In genomic region chr13:59988393-59988965, GRCm38 (mm10) we compare ENCODE assay signal across 23 mouse cellular contexts.
DNase-seq lines count a peak whose midpoint lies in the region; ATAC-seq lines count a peak whose summit lies in the region.
"Had no signal": no experiment of that assay in that cellular context is flagged by ENCODE, and none has a peak within 500 bp of the region (broad histone marks: within the 10 kb centered on the region; RNA-seq: fewer than 3 reads in every experiment).

No protein-coding gene starts in this region.

- peaks cover 3% of the 10 kb centered on the region; the same call in 1 of the 2 replicates for H3K9me3 ChIP-seq in intestine, embryonic 14.5 days (ENCODE audit: control insufficient read depth, low read length)
- no peaks in the 10 kb centered on the region for H3K9me3 ChIP-seq in intestine, embryonic 15.5 days
- no peaks in the 10 kb centered on the region for H3K9me3 ChIP-seq in embryonic facial prominence, embryonic 10.5 days
- no peaks in the 10 kb centered on the region; the same call in 1 of the 2 replicates for H3K9me3 ChIP-seq in embryonic facial prominence, embryonic 15.5 days (replicated peaks)
- H3K9me3 ChIP-seq in limb, embryonic 13.5 days = peaks cover 6% of the 10 kb centered on the region; the same call in 1 of the 2 replicates
- H3K9me3 ChIP-seq: embryonic facial prominence, embryonic 13.5 days; forebrain, embryonic 15.5 days; heart, embryonic 10.5 days; hindbrain, embryonic 12.5 days; hindbrain, embryonic 15.5 days had no signal

- DNase-seq in intestine, embryonic 14.5 days (ENCODE audit: low spot score) = peak; percentile 48
- no peak for DNase-seq in embryonic facial prominence, embryonic 10.5 days (ENCODE audit: low spot score)
- no peak for DNase-seq in left cerebral cortex, postnatal 4 days
- DNase-seq in embryo, embryonic 11 days = no peak
- DNase-seq: adrenal gland, adult 8-10 months; adrenal gland, postnatal 25 days; cerebellum, adult 11-12 months; cerebellum, adult 8-10 months; cerebellum, postnatal 10 days; gastrocnemius, postnatal 25 days; heart, adult 2 months; heart, postnatal 14 days had no signal

- intact Hi-C loops in left cerebral cortex, postnatal 4 days (cut with DNase I) = no loop called here

- no peak overlapping the region for H3K9ac ChIP-seq in intestine, embryonic 14.5 days (ENCODE audit: low read length)
- no peak overlapping the region for H3K9ac ChIP-seq in intestine, embryonic 15.5 days
- no peak overlapping the region for H3K9ac ChIP-seq in embryonic facial prominence, embryonic 15.5 days
- no peak overlapping the region for H3K9ac ChIP-seq in limb, embryonic 13.5 days
- H3K9ac ChIP-seq: embryonic facial prominence, embryonic 13.5 days; forebrain, embryonic 15.5 days; heart, embryonic 13.5 days; hindbrain, embryonic 12.5 days; hindbrain, embryonic 15.5 days had no signal

- no peaks in the 10 kb centered on the region for H3K36me3 ChIP-seq in intestine, embryonic 14.5 days (ENCODE audit: control insufficient read depth, insufficient read depth, low read length)
- H3K36me3 ChIP-seq in intestine, embryonic 15.5 days = no peaks in the 10 kb centered on the region
- H3K36me3 ChIP-seq in embryonic facial prominence, embryonic 10.5 days (replicated peaks) = no peaks in the 10 kb centered on the region
- no peaks in the 10 kb centered on the region for H3K36me3 ChIP-seq in embryonic facial prominence, embryonic 15.5 days
- no peaks in the 10 kb centered on the region for H3K36me3 ChIP-seq in limb, embryonic 13.5 days
- H3K36me3 ChIP-seq: embryonic facial prominence, embryonic 13.5 days; forebrain, embryonic 15.5 days; heart, embryonic 10.5 days; heart, embryonic 13.5 days; hindbrain, embryonic 12.5 days; hindbrain, embryonic 15.5 days had no signal

- 0 out of 2 replicates have a peak, but pooled peaks cover 7% of the 10 kb centered on the region for H3K4me1 ChIP-seq in intestine, embryonic 14.5 days (replicated peaks; ENCODE audit: control insufficient read depth, insufficient read depth, low read length)
- H3K4me1 ChIP-seq in intestine, embryonic 15.5 days (replicated peaks) = no peaks in the 10 kb centered on the region
- peaks cover 46% of the 10 kb centered on the region for H3K4me1 ChIP-seq in embryonic facial prominence, embryonic 10.5 days
- H3K4me1 ChIP-seq in embryonic facial prominence, embryonic 15.5 days = peaks cover 23% of the 10 kb centered on the region
- peaks cover 56% of the 10 kb centered on the region for H3K4me1 ChIP-seq in limb, embryonic 13.5 days
- H3K4me1 ChIP-seq: hindbrain, embryonic 15.5 days had no signal

- no peak overlapping the region for H3K4me2 ChIP-seq in intestine, embryonic 14.5 days (ENCODE audit: low read length)
- H3K4me2 ChIP-seq in intestine, embryonic 15.5 days (replicated peaks) = no peak overlapping the region
- H3K4me2 ChIP-seq in embryonic facial prominence, embryonic 15.5 days (replicated peaks) = no peak overlapping the region
- no peak overlapping the region for H3K4me2 ChIP-seq in limb, embryonic 13.5 days (replicated peaks)
- H3K4me2 ChIP-seq: embryonic facial prominence, embryonic 13.5 days; forebrain, embryonic 15.5 days; heart, embryonic 13.5 days; hindbrain, embryonic 12.5 days; hindbrain, embryonic 15.5 days had no signal

- H3K27me3 ChIP-seq in intestine, embryonic 14.5 days (replicated peaks; ENCODE audit: control insufficient read depth, insufficient read depth, low read length) = no peaks in the 10 kb centered on the region
- no peaks in the 10 kb centered on the region for H3K27me3 ChIP-seq in intestine, embryonic 15.5 days (replicated peaks)
- no peaks in the 10 kb centered on the region for H3K27me3 ChIP-seq in embryonic facial prominence, embryonic 10.5 days (replicated peaks; ENCODE audit: low read depth, poor library complexity, severe bottlenecking)
- H3K27me3 ChIP-seq in embryonic facial prominence, embryonic 15.5 days = no peaks in the 10 kb centered on the region
- no peaks in the 10 kb centered on the region for H3K27me3 ChIP-seq in limb, embryonic 13.5 days
- H3K27me3 ChIP-seq: embryonic facial prominence, embryonic 13.5 days; forebrain, embryonic 15.5 days; heart, embryonic 13.5 days; hindbrain, embryonic 12.5 days; hindbrain, embryonic 15.5 days had no signal

- WGBS in intestine, embryonic 14.5 days = 74% methylated on average over 7 of the region's 7 CpGs
- 81% methylated on average over 7 of the region's 7 CpGs for WGBS in intestine, embryonic 15.5 days
- 83% methylated on average over 7 of the region's 7 CpGs for WGBS in embryonic facial prominence, embryonic 10.5 days
- WGBS in embryonic facial prominence, embryonic 15.5 days = 63% methylated on average over 7 of the region's 7 CpGs
- 41% methylated on average over 7 of the region's 7 CpGs for WGBS in limb, embryonic 13.5 days

- no peak overlapping the region for H3K4me3 ChIP-seq in intestine, embryonic 14.5 days (ENCODE audit: low read depth, low read length)
- H3K4me3 ChIP-seq in intestine, embryonic 15.5 days (replicated peaks) = no peak overlapping the region
- no peak overlapping the region for H3K4me3 ChIP-seq in embryonic facial prominence, embryonic 10.5 days
- no peak overlapping the region for H3K4me3 ChIP-seq in embryonic facial prominence, embryonic 15.5 days (replicated peaks)
- H3K4me3 ChIP-seq in limb, embryonic 13.5 days = no peak overlapping the region
- H3K4me3 ChIP-seq: embryonic facial prominence, embryonic 13.5 days; forebrain, embryonic 15.5 days; heart, adult 2 months; heart, embryonic 10.5 days; heart, embryonic 13.5 days; hindbrain, embryonic 12.5 days; hindbrain, embryonic 15.5 days had no signal

- no peak overlapping the region for H3K27ac ChIP-seq in intestine, embryonic 14.5 days (ENCODE audit: low read depth)
- no peak overlapping the region for H3K27ac ChIP-seq in intestine, embryonic 15.5 days
- H3K27ac ChIP-seq in embryonic facial prominence, embryonic 10.5 days (replicated peaks) = 0 out of 2 replicates have a peak overlapping the region, but pooled peaks have one; percentile 21
- H3K27ac ChIP-seq in embryonic facial prominence, embryonic 15.5 days (replicated peaks) = 0 out of 2 replicates have a peak overlapping the region, but pooled peaks have one; percentile 8
- peak overlapping the region; percentile 75; the same call in 1 of the 2 replicates for H3K27ac ChIP-seq in limb, embryonic 13.5 days
- H3K27ac ChIP-seq: embryonic facial prominence, embryonic 13.5 days; forebrain, embryonic 15.5 days; heart, adult 2 months; heart, embryonic 13.5 days; hindbrain, embryonic 12.5 days; hindbrain, embryonic 15.5 days had no signal

- ATAC-seq in intestine, embryonic 14.5 days (replicated peaks; ENCODE audit: low FRiP score, low TSS enrichment, low read depth) = no peak
- no peak for ATAC-seq in intestine, embryonic 15.5 days
- ATAC-seq in embryonic facial prominence, embryonic 15.5 days (ENCODE audit: insufficient number of reproducible peaks, low FRiP score, low TSS enrichment, low read depth) = no peak
- ATAC-seq in limb, embryonic 13.5 days (ENCODE audit: low FRiP score, low read depth) = peak; percentile 75
- ATAC-seq in CD4-positive, CD25-positive, alpha-beta regulatory T cell, adult 4 months = no peak
- ATAC-seq: activated CD4-positive, CD25-positive, alpha-beta regulatory T cell, adult 4 months; forebrain, embryonic 15.5 days had no signal

Comparison
In these comparisons a context has a peak if more than half of its experiments do, and no peak if none do; other contexts are left out.
1. H3K27ac ChIP-seq: peak in embryonic facial prominence, embryonic 10.5 days (single experiment), embryonic facial prominence, embryonic 15.5 days (single experiment) and limb, embryonic 13.5 days (single experiment); none in intestine, embryonic 14.5 days (single experiment) and intestine, embryonic 15.5 days (single experiment).